Mouse (Mus musculus): ENCODE data around the gene Cdk6. TPM values are rescaled to one million over a fixed set of nuclear protein-coding genes. Genes with fewer than 3 reads are reported as not detected.
A peak's percentile ranks its signal among the peaks of the same experiment; 100 is the strongest.

Cdk6 gene
- polyA plus RNA-seq, 1 experiment from 2014 or later: 31.7 TPM

DNA sequence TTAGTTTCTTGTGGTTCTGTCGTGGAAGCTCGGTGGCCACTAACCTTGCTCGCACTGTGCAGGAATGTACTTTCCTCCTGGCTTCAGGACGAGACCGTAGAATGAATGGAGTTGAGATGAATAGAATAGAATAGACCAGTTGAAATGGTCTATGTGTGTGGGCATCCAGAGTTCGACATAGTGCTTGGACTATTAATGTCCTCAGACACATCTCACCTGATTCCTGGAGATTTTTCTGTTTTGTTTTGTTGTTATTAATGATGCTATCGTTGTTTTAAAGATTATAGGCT, 203.1 kb downstream of the Cdk6 start:
- Histone ChIP-seq H3K27ac (peak overlapping the region; percentile 88; the same call in 1 of the 2 replicates), H3K9me3 (replicated peaks) (no peaks in the 10 kb centered on the region), H3K27me3 (no peaks in the 10 kb centered on the region), H3K36me3 (no peaks in the 10 kb centered on the region), H3K4me1 (replicated peaks) (peaks cover 12% of the 10 kb centered on the region), H3K4me2 (peak overlapping the region; percentile 74), H3K9ac (peak overlapping the region; percentile 95), H3K4me3 (peak overlapping the region; percentile 97)
- no peak for ATAC-seq (replicated peaks; ENCODE audit: insufficient number of reproducible peaks, insufficient read depth, low FRiP score, low read depth)
- WGBS: 8% methylated on average over 7 of the region's 7 CpGs

GRCm38 (mm10) chr5:3546226-3546625, 204.9 kb downstream of the Cdk6 start:
- Histone ChIP-seq H3K36me3 (no peaks in the 10 kb centered on the region), H3K9ac (no peak overlapping the region), H3K4me3 (no peak overlapping the region), H3K27me3 (no peaks in the 10 kb centered on the region), H3K9me3 (replicated peaks) (no peaks in the 10 kb centered on the region), H3K4me1 (replicated peaks) (peaks cover 12% of the 10 kb centered on the region), H3K4me2 (no peak overlapping the region), H3K27ac (no peak overlapping the region)
- ATAC-seq (replicated peaks; ENCODE audit: insufficient number of reproducible peaks, insufficient read depth, low FRiP score, low read depth): no peak
- WGBS: 72% methylated on average over 1 of the region's 1 CpGs

- Histone ChIP-seq H3K4me3 (no peak overlapping the region), H3K27me3 (no peaks in the 10 kb centered on the region), H3K4me1 (replicated peaks) (0 out of 2 replicates have a peak, but pooled peaks cover 2% of the 10 kb centered on the region), H3K4me2 (no peak overlapping the region), H3K9ac (no peak overlapping the region), H3K27ac (no peak overlapping the region), H3K36me3 (peaks cover 9% of the 10 kb centered on the region), H3K9me3 (replicated peaks) (no peaks in the 10 kb centered on the region)
- no peak for ATAC-seq (replicated peaks; ENCODE audit: insufficient number of reproducible peaks, insufficient read depth, low FRiP score, low read depth)
- 96% methylated on average over 1 of the region's 1 CpGs for WGBS
These were observed 210.2 kb downstream of the Cdk6 start for GRCm38 (mm10) chr5:3551481-3551880.

GRCm38 (mm10) chr5:3554198-3554597, 212.9 kb downstream of the Cdk6 start:
- no peak overlapping the region for H3K4me2 ChIP-seq
- H3K36me3 ChIP-seq: peaks cover 30% of the 10 kb centered on the region
- no peak for ATAC-seq (replicated peaks; ENCODE audit: insufficient number of reproducible peaks, insufficient read depth, low FRiP score, low read depth)
- H3K27me3 ChIP-seq: no peaks in the 10 kb centered on the region
- no peak overlapping the region for H3K9ac ChIP-seq
- H3K27ac ChIP-seq: no peak overlapping the region
- no peak overlapping the region for H3K4me3 ChIP-seq
- H3K4me1 ChIP-seq (replicated peaks): 0 out of 2 replicates have a peak, but pooled peaks cover 2% of the 10 kb centered on the region
- 87% methylated on average over 2 of the region's 2 CpGs for WGBS
- no peaks in the 10 kb centered on the region for H3K9me3 ChIP-seq (replicated peaks)

DNA sequence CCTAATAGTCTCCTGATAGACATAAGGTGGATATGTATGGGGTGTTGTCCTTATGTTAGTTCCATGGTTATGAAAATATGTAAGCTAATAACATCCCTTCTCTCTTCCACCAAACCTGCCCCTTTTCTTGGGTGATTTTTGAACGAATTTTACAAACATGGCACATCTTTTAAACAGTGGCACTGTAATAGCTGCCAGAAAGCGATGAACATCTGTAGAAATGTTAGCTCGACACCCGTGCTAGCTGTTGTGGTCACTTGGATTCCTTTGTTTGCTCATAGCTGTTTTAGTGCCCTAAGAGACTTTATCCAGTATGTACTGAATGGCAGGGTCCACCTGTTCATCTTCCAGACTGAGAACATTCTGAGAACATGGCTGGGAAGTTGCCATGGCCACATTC, 230.0 kb downstream of the Cdk6 start, which contains the start of gene 1700109H08Rik:
TSS of gene 1700109H08Rik (plus strand) at position 301 of the 400 bp plus-strand sequence.
- no peaks in the 10 kb centered on the region; the same call in 1 of the 2 replicates for H3K9me3 ChIP-seq (replicated peaks)
- no peak within 1 kb of the TSS for H3K4me2 ChIP-seq
- 93% methylated on average over 4 of the region's 4 CpGs for WGBS
- H3K4me1 ChIP-seq (replicated peaks): no peaks in the 10 kb centered on the region
- no peak within 1 kb of the TSS for H3K27ac ChIP-seq
- H3K4me3 ChIP-seq: no peak within 1 kb of the TSS
- H3K9ac ChIP-seq: no peak within 1 kb of the TSS
- no peaks in the 10 kb centered on the region for H3K27me3 ChIP-seq
- H3K36me3 ChIP-seq: peaks cover 93% of the 10 kb centered on the region
- ATAC-seq (replicated peaks; ENCODE audit: insufficient number of reproducible peaks, insufficient read depth, low FRiP score, low read depth): no peak

GRCm38 (mm10) chr5:3574825-3575224, 233.5 kb downstream of the Cdk6 start:
- no peak for ATAC-seq (replicated peaks; ENCODE audit: insufficient number of reproducible peaks, insufficient read depth, low FRiP score, low read depth)
- WGBS: 92% methylated on average over 2 of the region's 2 CpGs
- Histone ChIP-seq H3K9ac (no peak overlapping the region), H3K4me1 (replicated peaks) (no peaks in the 10 kb centered on the region), H3K4me3 (no peak overlapping the region), H3K27ac (no peak overlapping the region), H3K27me3 (no peaks in the 10 kb centered on the region), H3K36me3 (peaks cover 98% of the 10 kb centered on the region), H3K4me2 (no peak overlapping the region), H3K9me3 (replicated peaks) (no peaks in the 10 kb centered on the region; the same call in 1 of the 2 replicates)

GRCm38 (mm10) chr5:3577939-3578338, 236.7 kb downstream of the Cdk6 start:
- H3K36me3 ChIP-seq: peaks cover 93% of the 10 kb centered on the region
- H3K27me3 ChIP-seq: no peaks in the 10 kb centered on the region
- no peak overlapping the region for H3K4me2 ChIP-seq
- ATAC-seq (replicated peaks; ENCODE audit: insufficient number of reproducible peaks, insufficient read depth, low FRiP score, low read depth): no peak
- WGBS: 100% methylated on average over 2 of the region's 2 CpGs
- H3K27ac ChIP-seq: no peak overlapping the region
- H3K4me3 ChIP-seq: no peak overlapping the region
- H3K9me3 ChIP-seq (replicated peaks): no peaks in the 10 kb centered on the region; the same call in 1 of the 2 replicates
- H3K4me1 ChIP-seq (replicated peaks): no peaks in the 10 kb centered on the region
- H3K9ac ChIP-seq: no peak overlapping the region

DNA sequence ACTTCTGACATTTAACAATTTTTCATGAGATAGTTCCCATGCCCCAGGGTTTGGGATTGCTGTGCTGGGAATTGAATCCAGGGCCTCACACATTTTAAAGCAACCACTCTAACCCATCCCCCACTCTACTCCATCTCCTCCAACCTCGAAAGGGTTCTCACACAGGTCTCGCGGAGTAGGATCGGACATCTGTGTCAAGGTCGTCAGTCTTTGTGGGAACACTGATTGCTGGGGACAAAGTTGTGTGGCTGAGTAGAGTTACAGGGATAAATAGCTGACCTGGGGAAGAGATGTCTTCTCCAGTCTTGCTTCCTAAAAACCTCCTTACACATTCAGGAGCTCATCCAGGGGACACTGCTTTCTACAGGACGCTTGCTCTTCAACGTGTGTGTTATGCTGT, 237.8 kb downstream of the Cdk6 start:
- no peaks in the 10 kb centered on the region for H3K27me3 ChIP-seq
- peaks cover 91% of the 10 kb centered on the region for H3K36me3 ChIP-seq
- no peak overlapping the region for H3K27ac ChIP-seq
- ATAC-seq (replicated peaks; ENCODE audit: insufficient number of reproducible peaks, insufficient read depth, low FRiP score, low read depth): no peak
- no peak overlapping the region for H3K9ac ChIP-seq
- H3K4me1 ChIP-seq (replicated peaks): no peaks in the 10 kb centered on the region
- no peak overlapping the region for H3K4me3 ChIP-seq
- H3K9me3 ChIP-seq (replicated peaks): no peaks in the 10 kb centered on the region
- H3K4me2 ChIP-seq: no peak overlapping the region
- 94% methylated on average over 7 of the region's 7 CpGs for WGBS

Other genes starting within 250 kb of the Cdk6 start
- gene Fam133b, start 202.3 kb downstream of the Cdk6 start, polyA plus RNA-seq (2015; fragmentation: Nextera tagmentation; extraction: Ambion mirVana): 15.0 and 16.8 TPM in 2 replicates
- 1.6 and 2.4 TPM in 2 replicates for gene 1700109H08Rik, start 230.1 kb downstream of the Cdk6 start, polyA plus RNA-seq (2015; fragmentation: Nextera tagmentation; extraction: Ambion mirVana)